Mouse (Mus musculus): ENCODE measurements around the gene Myo10. TPM values are rescaled to one million over a fixed set of nuclear protein-coding genes. Genes with fewer than 3 reads are reported as not detected.

The Myo10 gene
- polyA plus RNA-seq, 1 experiment, result 45.4 TPM

- H3K27me3 ChIP-seq (replicated peaks; ENCODE audit: control insufficient read depth, insufficient read depth, low read length), result no peaks in the 10 kb centered on the region
- no peak overlapping the region for H3K27ac ChIP-seq (ENCODE audit: insufficient read depth, low read depth, low read length)
- H3K36me3 ChIP-seq (ENCODE audit: control insufficient read depth, insufficient read depth, low read length), result no peaks in the 10 kb centered on the region
- no peak overlapping the region for H3K4me3 ChIP-seq (ENCODE audit: insufficient read depth, low read depth, low read length)
- no peak for DNase-seq
- TF ChIP-seq CTCF (conservative IDR thresholded peaks at IDR 0.05; ENCODE audit: insufficient read depth, insufficient read length, low read depth, low read length) (no peak), POLR2A (IDR thresholded peaks at IDR 0.05; ENCODE audit: low read depth, low read length) (no peak)
- H3K4me1 ChIP-seq (ENCODE audit: control insufficient read depth, insufficient read depth, low read length), result peaks cover 7% of the 10 kb centered on the region; the same call in 1 of the 2 replicates
- 92% methylated on average over 1 of the region's 1 CpGs for WGBS
Observed at GRCm38 (mm10) chr15:25847576-25848168, 225.3 kb downstream of the Myo10 start.

DNA sequence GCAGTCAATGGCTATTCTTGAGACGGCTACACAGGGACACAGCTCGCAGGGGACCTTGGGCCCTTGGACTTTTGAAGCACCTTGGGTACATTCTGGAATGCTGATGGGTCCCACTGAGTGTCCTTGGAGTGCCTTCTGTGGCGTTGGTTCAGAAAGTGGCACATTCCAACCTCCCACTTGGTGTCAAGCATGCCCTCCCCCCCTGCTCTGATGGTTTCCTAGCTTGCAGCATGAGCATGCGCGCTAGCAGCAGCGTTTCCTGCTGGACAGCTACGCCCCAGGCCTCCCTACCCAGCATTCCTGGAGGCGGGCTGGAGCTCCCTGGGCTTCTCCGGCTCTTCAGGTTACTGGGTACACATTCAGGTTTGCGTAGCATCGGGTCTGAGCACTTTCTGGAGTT is 228.2 kb downstream of the Myo10 start:
- TF ChIP-seq CTCF (conservative IDR thresholded peaks at IDR 0.05; ENCODE audit: insufficient read depth, insufficient read length, low read depth, low read length), result no peak
- no peak for DNase-seq
- Histone ChIP-seq H3K4me3 (ENCODE audit: insufficient read depth, low read depth, low read length) (no peak overlapping the region), H3K27ac (ENCODE audit: insufficient read depth, low read depth, low read length) (no peak overlapping the region), H3K4me1 (ENCODE audit: control insufficient read depth, insufficient read depth, low read length) (no peaks in the 10 kb centered on the region), H3K27me3 (replicated peaks; ENCODE audit: control insufficient read depth, insufficient read depth, low read length) (no peaks in the 10 kb centered on the region), H3K36me3 (ENCODE audit: control insufficient read depth, insufficient read depth, low read length) (no peaks in the 10 kb centered on the region)
- WGBS, result 62% methylated on average over 11 of the region's 11 CpGs

DNA sequence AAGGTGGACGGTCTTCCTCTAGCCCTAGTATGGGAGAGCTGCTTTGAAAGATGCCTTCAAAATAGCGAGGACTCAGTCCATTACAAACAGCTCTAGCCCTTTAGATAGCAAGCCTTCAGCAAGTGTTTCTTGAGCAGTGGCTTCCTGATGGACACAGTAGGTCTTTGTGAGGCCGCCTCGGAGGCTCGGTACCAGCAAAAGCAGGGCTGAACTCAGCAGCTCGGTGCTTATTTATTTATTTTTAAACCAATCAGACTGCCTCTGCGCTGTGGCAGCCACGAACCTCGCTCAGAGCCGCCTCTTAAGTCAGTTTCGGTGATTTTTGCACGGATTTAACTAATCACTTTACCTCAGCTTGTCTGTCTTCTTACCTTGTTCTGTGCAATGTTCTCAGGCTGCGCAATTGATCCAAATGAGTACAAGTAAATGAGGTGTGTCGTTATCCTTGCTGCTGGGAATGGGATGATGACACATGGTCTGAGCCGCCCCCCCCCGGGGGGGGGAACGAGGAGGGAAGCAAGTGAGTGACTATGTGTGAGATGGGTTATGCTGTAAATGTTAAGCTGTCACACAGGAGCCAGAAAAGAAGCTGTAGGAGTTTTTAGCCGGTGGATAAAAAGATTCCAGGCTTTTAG is 232.1 kb downstream of the Myo10 start:
- H3K4me1 ChIP-seq (ENCODE audit: control insufficient read depth, insufficient read depth, low read length), result peaks cover 3% of the 10 kb centered on the region; the same call in 1 of the 2 replicates
- H3K27ac ChIP-seq (ENCODE audit: insufficient read depth, low read depth, low read length), result no peak overlapping the region
- no peak for DNase-seq
- 68% methylated on average over 18 of the region's 18 CpGs for WGBS
- TF ChIP-seq POLR2A (IDR thresholded peaks at IDR 0.05; ENCODE audit: low read depth, low read length) (no peak), CTCF (conservative IDR thresholded peaks at IDR 0.05; ENCODE audit: insufficient read depth, insufficient read length, low read depth, low read length) (no peak)
- no peaks in the 10 kb centered on the region for H3K27me3 ChIP-seq (replicated peaks; ENCODE audit: control insufficient read depth, insufficient read depth, low read length)
- no peak overlapping the region for H3K4me3 ChIP-seq (ENCODE audit: insufficient read depth, low read depth, low read length)
- no peaks in the 10 kb centered on the region for H3K36me3 ChIP-seq (ENCODE audit: control insufficient read depth, insufficient read depth, low read length)

- Histone ChIP-seq H3K4me3 (ENCODE audit: insufficient read depth, low read depth, low read length) (no peak overlapping the region), H3K27me3 (replicated peaks; ENCODE audit: control insufficient read depth, insufficient read depth, low read length) (no peaks in the 10 kb centered on the region), H3K27ac (ENCODE audit: insufficient read depth, low read depth, low read length) (no peak overlapping the region), H3K4me1 (ENCODE audit: control insufficient read depth, insufficient read depth, low read length) (peaks cover 3% of the 10 kb centered on the region; the same call in 1 of the 2 replicates), H3K36me3 (ENCODE audit: control insufficient read depth, insufficient read depth, low read length) (no peaks in the 10 kb centered on the region)
- DNase-seq, result peak; percentile 47
- WGBS, result 29% methylated on average over 12 of the region's 12 CpGs
- TF ChIP-seq POLR2A (IDR thresholded peaks at IDR 0.05; ENCODE audit: low read depth, low read length) (no peak), CTCF (conservative IDR thresholded peaks at IDR 0.05; ENCODE audit: insufficient read depth, insufficient read length, low read depth, low read length) (no peak)
Observed at GRCm38 (mm10) chr15:25858611-25859058, 236.3 kb downstream of the Myo10 start.

DNA sequence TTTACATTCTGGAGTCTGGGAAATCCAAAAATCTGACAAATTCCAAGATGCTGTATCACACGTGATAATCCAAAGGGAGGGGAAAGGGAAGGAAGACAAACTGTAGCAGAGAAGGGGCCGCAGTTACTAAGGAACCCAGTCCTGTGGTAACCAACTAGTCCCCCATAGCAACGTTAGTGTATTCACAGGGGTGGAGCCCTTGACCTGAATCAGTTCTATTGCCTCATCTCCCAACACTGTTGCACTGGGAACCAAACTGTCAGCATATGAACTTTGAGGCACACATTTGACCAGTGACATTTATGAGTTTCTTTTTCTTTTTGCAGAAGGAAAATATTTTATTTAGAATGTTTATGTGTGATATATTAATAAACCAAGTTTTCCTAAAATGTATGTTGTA is 237.1 kb downstream of the Myo10 start:
- Histone ChIP-seq H3K4me3 (ENCODE audit: insufficient read depth, low read depth, low read length) (no peak overlapping the region), H3K36me3 (ENCODE audit: control insufficient read depth, insufficient read depth, low read length) (no peaks in the 10 kb centered on the region), H3K27me3 (replicated peaks; ENCODE audit: control insufficient read depth, insufficient read depth, low read length) (no peaks in the 10 kb centered on the region), H3K27ac (ENCODE audit: insufficient read depth, low read depth, low read length) (no peak overlapping the region), H3K4me1 (ENCODE audit: control insufficient read depth, insufficient read depth, low read length) (peaks cover 3% of the 10 kb centered on the region; the same call in 1 of the 2 replicates)
- TF ChIP-seq POLR2A (IDR thresholded peaks at IDR 0.05; ENCODE audit: low read depth, low read length) (no peak), CTCF (conservative IDR thresholded peaks at IDR 0.05; ENCODE audit: insufficient read depth, insufficient read length, low read depth, low read length) (no peak)
- DNase-seq, result no peak
- 53% methylated on average over 3 of the region's 3 CpGs for WGBS

DNA sequence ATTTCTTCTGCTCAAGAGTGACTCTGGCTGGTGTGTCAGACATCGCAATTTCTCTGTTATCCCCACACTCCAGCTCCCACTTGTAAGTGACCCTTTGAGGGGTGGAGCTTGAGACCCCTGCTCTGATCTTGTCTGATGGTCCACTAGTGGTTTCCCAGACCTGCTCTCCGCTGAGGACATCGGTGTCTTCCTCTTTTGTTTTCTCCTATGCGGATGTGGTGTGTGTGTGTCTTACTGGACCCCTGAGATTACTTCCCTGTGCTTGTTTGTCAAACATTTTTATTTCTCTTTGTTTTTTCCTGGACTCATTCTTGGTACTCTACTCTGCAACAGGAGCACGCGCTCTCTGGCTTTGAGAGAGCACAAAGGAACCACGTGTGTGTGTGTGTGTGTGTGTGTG is 239.6 kb downstream of the Myo10 start:
- no peak for TF ChIP-seq POLR2A (IDR thresholded peaks at IDR 0.05; ENCODE audit: low read depth, low read length)
- no peak for TF ChIP-seq CTCF (conservative IDR thresholded peaks at IDR 0.05; ENCODE audit: insufficient read depth, insufficient read length, low read depth, low read length)
- Histone ChIP-seq H3K4me3 (ENCODE audit: insufficient read depth, low read depth, low read length) (no peak overlapping the region), H3K27me3 (replicated peaks; ENCODE audit: control insufficient read depth, insufficient read depth, low read length) (no peaks in the 10 kb centered on the region), H3K36me3 (ENCODE audit: control insufficient read depth, insufficient read depth, low read length) (no peaks in the 10 kb centered on the region), H3K27ac (ENCODE audit: insufficient read depth, low read depth, low read length) (no peak overlapping the region), H3K4me1 (ENCODE audit: control insufficient read depth, insufficient read depth, low read length) (peaks cover 15% of the 10 kb centered on the region)
- no peak for DNase-seq
- WGBS, result 87% methylated on average over 7 of the region's 7 CpGs

Other genes starting within 250 kb of the Myo10 start
- 1.6 and 2.7 TPM in 2 replicates for gene Basp1, start 208.8 kb upstream of the Myo10 start, polyA plus RNA-seq (2012; rRNA removed)
- 32.1 and 36.0 TPM in 2 replicates for gene Retreg1, start 220.7 kb downstream of the Myo10 start, polyA plus RNA-seq (2012; rRNA removed)

Measured in kidney, adult 2 months (tissue).